Mouse (Mus musculus): Measurements from ENCODE around the gene Pcmt1.
A peak's percentile ranks its signal among the peaks of the same experiment; 100 is the strongest.
"Not testable (repeated sequence)": the region's sequence is repeated elsewhere in the genome, so short reads cannot be mapped to it uniquely, and the experiment has no call there.

The Pcmt1 gene

DNA sequence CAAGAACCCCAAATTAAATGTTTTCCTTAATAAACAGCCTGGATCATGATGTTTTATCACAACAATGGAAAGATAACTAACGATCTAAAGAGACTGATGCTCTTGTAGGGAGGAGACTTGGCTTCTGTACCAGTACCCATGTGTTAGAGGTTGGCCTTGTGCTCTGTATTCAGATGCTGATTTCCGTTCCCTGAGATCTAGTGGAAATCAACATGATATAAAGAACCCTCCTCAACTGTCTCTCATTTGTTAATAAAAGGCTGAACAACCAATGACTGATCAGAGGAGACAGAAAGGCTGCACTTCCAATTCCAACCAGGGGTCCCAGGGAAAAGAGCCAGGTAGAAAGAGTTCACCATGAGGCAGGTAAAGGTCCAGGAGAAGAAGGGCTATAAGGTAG is 35.0 kb downstream of the Pcmt1 start:
- no peak for DNase-seq (ENCODE audit: low spot score in 2 of 2)

- no peak for DNase-seq (ENCODE audit: low spot score in 2 of 2)
Observed at GRCm38 (mm10) chr10:7640366-7640765, 40.6 kb downstream of the Pcmt1 start.

- no peak for DNase-seq (ENCODE audit: low spot score in 2 of 2)
Observed at GRCm38 (mm10) chr10:7630951-7631720, 49.8 kb downstream of the Pcmt1 start.

DNA sequence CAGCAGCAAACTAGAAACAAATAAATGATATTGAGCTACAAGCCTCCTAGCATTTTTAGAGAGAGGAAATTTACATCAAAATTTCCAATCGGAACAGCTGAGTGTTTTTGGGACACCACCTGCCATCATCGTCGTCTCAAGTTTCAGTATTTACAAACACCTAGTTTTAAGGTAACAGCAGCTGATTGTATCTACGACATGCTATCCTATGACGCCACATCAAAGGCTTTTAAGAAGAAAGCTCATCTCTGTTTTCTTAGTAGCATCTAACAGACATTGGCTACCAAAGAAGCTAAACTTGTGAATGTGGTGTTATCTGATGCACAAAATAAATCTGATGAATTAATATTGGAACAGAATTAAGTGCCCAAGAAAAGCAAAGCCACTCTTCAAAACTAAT is 50.6 kb downstream of the Pcmt1 start:
- no peak for DNase-seq (ENCODE audit: low spot score in 2 of 2)

DNA sequence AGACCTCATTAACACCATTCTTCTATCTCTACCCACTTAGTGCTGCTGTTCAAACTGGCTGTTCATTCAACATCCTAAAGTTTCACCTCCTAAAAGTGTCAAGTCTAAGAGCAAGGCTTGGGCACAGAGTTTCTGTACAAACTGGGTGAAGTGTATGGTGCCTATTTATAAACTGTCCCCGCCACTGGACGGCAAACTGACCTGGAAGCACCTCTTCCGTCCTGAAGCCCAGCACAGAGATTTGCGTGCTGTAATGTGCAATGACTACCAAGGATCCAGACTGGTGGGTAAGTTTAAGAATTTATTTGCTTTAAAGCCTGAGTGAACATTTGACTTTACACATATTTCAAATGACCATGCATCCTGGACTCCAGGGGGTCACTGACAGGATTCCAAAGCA is 51.8 kb downstream of the Pcmt1 start:
- no peak for DNase-seq (ENCODE audit: low spot score in 2 of 2)

DNA sequence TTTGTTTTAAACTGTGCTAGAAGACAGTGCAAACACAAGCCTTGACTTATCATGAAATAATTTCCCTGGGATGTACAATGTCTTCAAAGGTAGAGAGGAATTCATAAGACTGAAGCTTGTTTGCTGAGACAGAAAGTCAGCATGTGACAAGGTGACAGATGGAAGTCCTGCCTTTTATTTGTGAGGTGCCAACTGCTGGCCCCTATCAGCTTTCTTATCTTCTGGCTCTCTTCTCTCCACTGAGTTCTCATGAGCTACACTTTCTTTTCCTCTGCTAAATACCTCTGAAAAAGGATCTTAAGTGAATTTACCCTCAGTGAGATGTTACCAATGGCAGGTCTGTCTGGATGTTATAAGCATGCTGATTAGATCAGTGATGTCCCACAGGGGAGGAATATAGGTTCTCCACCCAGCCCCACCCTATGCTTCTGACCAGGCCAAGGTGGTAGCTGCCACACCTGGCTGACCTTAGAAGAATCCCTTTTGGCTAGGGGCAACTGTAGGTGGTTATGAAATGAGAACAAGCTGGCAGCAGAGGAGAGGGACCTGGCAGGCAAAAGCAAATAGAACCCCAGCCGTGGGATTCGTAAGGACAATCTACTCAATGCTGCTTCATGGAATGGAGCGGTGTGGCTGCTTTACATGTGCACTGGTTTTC is 56.9 kb downstream of the Pcmt1 start:
- no peak for DNase-seq (ENCODE audit: low spot score in 2 of 2)

DNA sequence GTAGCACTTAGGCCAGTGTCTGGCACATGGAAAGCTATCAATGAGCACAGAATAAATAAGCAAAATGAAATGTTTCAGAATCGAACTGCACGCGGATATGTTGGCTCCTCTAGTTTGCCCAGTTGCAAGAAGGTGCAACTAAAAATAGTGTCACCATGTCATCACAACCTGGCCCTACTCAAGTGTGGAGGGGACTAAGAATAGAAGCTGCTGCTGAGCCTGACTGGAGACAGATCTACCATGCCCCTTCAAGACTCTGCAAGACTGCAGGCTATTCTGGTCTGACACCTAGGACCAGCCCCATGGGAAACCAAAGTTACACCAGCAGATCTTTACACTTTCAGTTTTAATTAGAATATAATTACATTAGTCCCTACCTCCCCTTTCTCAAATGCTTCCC is 58.6 kb downstream of the Pcmt1 start:
- DNase-seq (ENCODE audit: low spot score in 2 of 2), result no peak

DNA sequence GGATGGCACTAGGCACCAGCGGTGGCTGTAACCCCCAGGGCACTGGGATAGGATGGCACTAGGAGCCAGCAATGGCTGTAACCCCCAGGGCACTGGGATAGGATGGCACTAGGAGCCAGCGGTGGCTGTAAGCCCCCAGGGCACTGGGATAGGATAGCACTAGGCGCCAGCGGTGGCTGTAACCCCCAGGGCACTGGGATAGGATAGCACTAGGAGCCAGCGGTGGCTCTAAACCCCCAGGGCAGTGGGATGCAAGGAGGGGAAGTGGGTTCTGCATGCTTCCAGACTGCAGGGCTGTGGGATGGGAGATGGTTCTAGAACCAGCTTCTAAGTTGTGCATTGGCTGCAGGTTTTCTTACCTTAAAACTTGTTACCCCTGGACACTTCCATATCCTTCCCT is 60.2 kb downstream of the Pcmt1 start:
- DNase-seq (ENCODE audit: low spot score in 2 of 2), result no peak

GRCm38 (mm10) chr10:7619821-7620241 is 61.1 kb downstream of the Pcmt1 start:
- no peak for DNase-seq (ENCODE audit: low spot score in 2 of 2)

DNA sequence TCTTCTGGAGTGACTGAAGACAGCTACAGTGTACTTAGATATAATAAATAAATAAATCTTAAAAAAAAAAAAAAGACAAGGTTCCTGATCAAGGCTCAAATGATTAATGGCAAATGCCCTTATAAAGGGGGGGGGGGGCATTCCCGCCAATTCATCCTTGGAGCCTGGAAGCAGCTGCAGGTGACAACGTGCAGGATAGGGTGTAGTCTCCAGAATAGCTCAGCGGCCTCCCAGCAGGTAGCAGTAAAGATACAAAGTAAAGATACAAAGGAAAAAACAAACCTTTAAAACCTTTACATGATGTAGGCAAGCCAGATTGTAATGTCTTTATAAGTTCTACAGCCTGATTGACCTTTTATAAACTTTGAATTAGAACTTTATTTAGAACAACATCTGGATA is 63.4 kb downstream of the Pcmt1 start:
- DNase-seq (ENCODE audit: low spot score in 2 of 2), result not testable (repeated sequence)

DNA sequence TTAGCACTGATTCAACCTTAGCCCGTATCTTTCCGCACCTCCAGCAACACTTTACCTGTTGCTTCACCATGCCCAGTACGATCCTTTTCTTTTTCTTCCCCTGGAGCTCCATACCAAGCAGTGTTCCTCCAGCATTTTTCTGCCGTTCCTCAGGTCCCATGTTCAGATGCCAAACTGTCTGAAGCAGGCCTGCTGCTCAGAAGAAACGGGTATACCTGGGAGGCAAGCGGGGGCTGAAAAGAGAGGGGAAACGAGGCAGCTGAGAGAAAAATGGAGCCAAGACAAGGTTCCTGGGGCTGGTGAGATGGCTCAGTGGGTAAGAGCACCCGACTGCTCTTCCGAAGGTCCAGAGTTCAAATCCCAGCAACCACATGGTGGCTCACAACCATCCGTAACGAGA is 63.8 kb downstream of the Pcmt1 start:
- DNase-seq (ENCODE audit: low spot score in 2 of 2), result not testable (repeated sequence)

GRCm38 (mm10) chr10:7614834-7615233 is 66.1 kb downstream of the Pcmt1 start:
- no peak for DNase-seq (ENCODE audit: low spot score in 2 of 2)

- not testable (repeated sequence) for DNase-seq (ENCODE audit: low spot score in 2 of 2)
Observed at GRCm38 (mm10) chr10:7612210-7612609, 68.7 kb downstream of the Pcmt1 start.

DNA sequence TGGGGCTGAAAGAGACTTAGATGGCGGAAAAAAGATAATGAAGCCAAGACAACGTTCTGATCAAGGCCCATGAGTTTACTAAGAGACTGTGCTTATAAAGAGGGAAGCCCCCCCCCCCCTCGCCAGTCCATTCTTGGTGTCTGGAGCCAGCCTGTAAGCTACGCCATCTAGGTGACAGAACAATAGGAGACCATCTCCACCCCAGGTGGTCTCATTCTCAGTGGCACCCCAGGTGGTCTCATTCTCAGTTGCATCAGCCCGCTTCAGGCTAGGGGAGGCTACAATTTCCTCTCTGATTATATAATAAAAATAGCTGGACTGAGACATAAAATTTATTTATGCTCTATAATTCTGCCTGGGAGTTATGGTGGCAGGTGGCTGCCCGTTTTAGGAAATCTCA is 69.3 kb downstream of the Pcmt1 start:
- no peak for DNase-seq (ENCODE audit: low spot score in 2 of 2)

- no peak for DNase-seq (ENCODE audit: low spot score in 2 of 2)
Observed at GRCm38 (mm10) chr10:7608611-7609010, 72.3 kb downstream of the Pcmt1 start.

- DNase-seq (ENCODE audit: low spot score in 2 of 2), result no peak
Observed at GRCm38 (mm10) chr10:7606437-7606836, 74.5 kb downstream of the Pcmt1 start.

GRCm38 (mm10) chr10:7605168-7605567 is 75.8 kb downstream of the Pcmt1 start:
- no peak for DNase-seq (ENCODE audit: low spot score in 2 of 2)

GRCm38 (mm10) chr10:7600647-7601046 is 80.3 kb downstream of the Pcmt1 start:
- DNase-seq (ENCODE audit: low spot score in 2 of 2), result peak; percentile 62 to 65

- DNase-seq (ENCODE audit: low spot score in 2 of 2), result no peak
Observed at GRCm38 (mm10) chr10:7598177-7598576, 82.8 kb downstream of the Pcmt1 start.

DNA sequence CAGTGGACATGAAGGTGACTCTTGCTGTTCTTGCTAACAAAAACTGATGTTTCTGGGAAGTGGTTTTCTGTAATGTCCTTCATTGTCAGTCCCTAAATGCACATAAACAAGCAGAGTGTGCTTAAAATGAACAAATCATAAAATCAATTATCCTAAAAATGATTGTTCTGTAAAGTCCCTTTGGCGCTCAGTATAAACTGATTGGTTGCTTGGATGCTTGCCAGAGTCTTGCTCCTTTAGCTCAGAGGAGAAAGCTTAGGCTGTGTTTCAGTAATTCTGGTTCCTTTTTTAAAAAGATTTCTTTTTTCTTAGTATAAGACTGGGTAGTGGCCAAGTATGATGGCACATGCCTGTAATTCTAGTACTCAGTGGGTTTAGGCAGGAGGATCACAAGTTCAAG is 84.7 kb downstream of the Pcmt1 start:
- DNase-seq (ENCODE audit: low spot score in 2 of 2), result no peak

DNA sequence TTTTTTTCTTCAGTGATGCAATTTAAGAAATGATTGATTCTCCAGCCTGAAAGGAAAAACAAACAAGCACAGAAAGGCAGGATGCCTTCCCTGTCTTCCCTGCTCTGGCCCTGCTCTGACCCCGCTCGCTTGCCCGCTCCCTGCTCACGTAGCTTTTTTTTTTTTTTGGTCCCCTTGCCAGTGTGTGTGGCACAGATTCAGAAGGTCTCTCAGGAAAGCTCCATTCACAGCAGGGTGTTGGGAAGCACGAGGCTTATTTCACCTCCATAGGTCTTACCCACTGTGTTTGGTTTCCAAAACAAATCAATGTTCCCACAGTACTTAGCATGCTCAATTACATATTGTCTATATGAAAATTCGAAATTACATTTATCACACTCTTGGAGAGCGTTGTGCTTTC is 86.1 kb downstream of the Pcmt1 start:
- no peak for DNase-seq (ENCODE audit: low spot score in 2 of 2)

DNA sequence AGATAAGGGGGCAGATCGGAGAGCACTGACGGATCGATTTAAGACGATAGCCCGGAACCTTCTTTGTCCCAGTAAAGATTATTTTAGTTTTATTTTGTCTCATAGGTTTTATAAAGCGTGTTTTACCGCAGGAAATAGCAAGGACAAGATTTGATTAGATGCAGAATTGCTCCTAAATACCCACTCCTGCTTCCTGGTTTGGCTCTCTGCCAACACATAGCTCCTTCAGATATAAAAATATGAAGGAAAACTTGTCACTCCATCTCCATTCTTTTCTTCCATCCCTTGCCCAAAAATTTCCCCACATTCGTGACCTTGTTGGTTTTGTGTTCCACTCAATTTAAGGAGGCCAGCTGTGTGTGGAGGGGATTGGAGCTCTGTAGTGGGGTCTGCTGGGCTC is 90.1 kb downstream of the Pcmt1 start:
- no peak for DNase-seq (ENCODE audit: low spot score in 2 of 2)

GRCm38 (mm10) chr10:7590234-7590689 is 90.7 kb downstream of the Pcmt1 start:
- DNase-seq (ENCODE audit: low spot score in 2 of 2), result no peak

All from urinary bladder, adult 18-20 months (tissue).